In genomic region chr2:6849388-6849787, GRCm38 (mm10) we compare ENCODE assay signal across 12 mouse cellular contexts.
DNase-seq lines count a peak whose midpoint lies in the region; ATAC-seq and TF ChIP-seq lines count a peak whose summit lies in the region.
"Had no signal": no experiment of that assay in that cellular context is flagged by ENCODE, and none has a peak within 500 bp of the region (broad histone marks: within the 10 kb centered on the region; RNA-seq: fewer than 3 reads in every experiment).

No protein-coding gene starts in this region.

- H3K27me3 ChIP-seq in forebrain, embryonic 11.5 days (ENCODE audit: control insufficient read depth, insufficient read depth, low read length), result no peaks in the 10 kb centered on the region
- no peaks in the 10 kb centered on the region for H3K27me3 ChIP-seq in forebrain, embryonic 10.5 days (ENCODE audit: poor library complexity, severe bottlenecking)
- H3K27me3 ChIP-seq in limb, embryonic 13.5 days, result no peaks in the 10 kb centered on the region
- H3K27me3 ChIP-seq in limb, embryonic 10.5 days (ENCODE audit: low read depth, poor library complexity, severe bottlenecking), result no peaks in the 10 kb centered on the region
- no peaks in the 10 kb centered on the region for H3K27me3 ChIP-seq in E14TG2a.4 (ENCODE audit: insufficient read depth, low read length)
- no peaks in the 10 kb centered on the region for H3K27me3 ChIP-seq in hindbrain, postnatal 0 days (ENCODE audit: insufficient read depth, low read length)
- H3K27me3 ChIP-seq: embryonic facial prominence, embryonic 12.5 days; limb, embryonic 12.5 days had no signal

- peak; percentile 32 for TF ChIP-seq CTCF in E14TG2a.4 (conservative IDR thresholded peaks at IDR 0.05; ENCODE audit: low read length)
- peak; percentile 44 for TF ChIP-seq CTCF in hindbrain, postnatal 0 days (IDR thresholded peaks at IDR 0.05; ENCODE audit: low read depth)

- H3K4me2 ChIP-seq in forebrain, embryonic 11.5 days (ENCODE audit: low read depth, low read length, severe bottlenecking), result no peak overlapping the region
- H3K4me2 ChIP-seq in limb, embryonic 13.5 days (replicated peaks), result no peak overlapping the region
- no peak overlapping the region for H3K4me2 ChIP-seq in hindbrain, postnatal 0 days (ENCODE audit: low read depth, low read length)
- H3K4me2 ChIP-seq: embryonic facial prominence, embryonic 12.5 days; limb, embryonic 12.5 days had no signal

- DNase-seq in forebrain, embryonic 11.5 days (ENCODE audit: low spot score), result no peak
- no peak for DNase-seq in forebrain, embryonic 10.5 days (ENCODE audit: extremely low spot score, low spot score)
- no peak for DNase-seq in limb, embryonic 10.5 days (ENCODE audit: low spot score)
- no peak for DNase-seq in hindbrain, postnatal 0 days (ENCODE audit: low spot score)
- no peak for DNase-seq in urinary bladder, postnatal 25 days (ENCODE audit: low spot score)
- no peak for DNase-seq in urinary bladder, postnatal 4 days (ENCODE audit: low spot score in 2 of 2)
- DNase-seq: kidney, postnatal 10 days; right cerebral cortex, postnatal 14 days had no signal

- no peak overlapping the region for H3K9ac ChIP-seq in forebrain, embryonic 11.5 days (ENCODE audit: low read length)
- H3K9ac ChIP-seq in limb, embryonic 13.5 days, result no peak overlapping the region
- H3K9ac ChIP-seq in hindbrain, postnatal 0 days (replicated peaks; ENCODE audit: low read length), result no peak overlapping the region
- H3K9ac ChIP-seq: embryonic facial prominence, embryonic 12.5 days; limb, embryonic 12.5 days had no signal

- H3K9me3 ChIP-seq in forebrain, embryonic 11.5 days (ENCODE audit: control insufficient read depth, low read length), result no peaks in the 10 kb centered on the region
- no peaks in the 10 kb centered on the region for H3K9me3 ChIP-seq in forebrain, embryonic 10.5 days
- no peaks in the 10 kb centered on the region for H3K9me3 ChIP-seq in limb, embryonic 13.5 days
- H3K9me3 ChIP-seq in limb, embryonic 10.5 days (replicated peaks), result no peaks in the 10 kb centered on the region
- no peaks in the 10 kb centered on the region for H3K9me3 ChIP-seq in E14TG2a.4 (ENCODE audit: low read length)
- H3K9me3 ChIP-seq in hindbrain, postnatal 0 days (ENCODE audit: low read length), result no peaks in the 10 kb centered on the region
- H3K9me3 ChIP-seq: embryonic facial prominence, embryonic 12.5 days; limb, embryonic 12.5 days had no signal

- H3K4me1 ChIP-seq in forebrain, embryonic 11.5 days (replicated peaks; ENCODE audit: control insufficient read depth, insufficient read depth, low read length), result no peaks in the 10 kb centered on the region
- no peaks in the 10 kb centered on the region for H3K4me1 ChIP-seq in forebrain, embryonic 10.5 days
- no peaks in the 10 kb centered on the region for H3K4me1 ChIP-seq in limb, embryonic 13.5 days
- no peaks in the 10 kb centered on the region for H3K4me1 ChIP-seq in limb, embryonic 10.5 days
- H3K4me1 ChIP-seq in E14TG2a.4 (replicated peaks; ENCODE audit: low read depth, low read length), result peaks cover 7% of the 10 kb centered on the region
- no peaks in the 10 kb centered on the region for H3K4me1 ChIP-seq in hindbrain, postnatal 0 days (ENCODE audit: insufficient read depth, low read length)
- H3K4me1 ChIP-seq: embryonic facial prominence, embryonic 12.5 days; limb, embryonic 12.5 days had no signal

- H3K36me3 ChIP-seq in forebrain, embryonic 11.5 days (ENCODE audit: control insufficient read depth, insufficient read depth, low read length), result no peaks in the 10 kb centered on the region
- no peaks in the 10 kb centered on the region for H3K36me3 ChIP-seq in forebrain, embryonic 10.5 days (replicated peaks)
- H3K36me3 ChIP-seq in limb, embryonic 13.5 days, result no peaks in the 10 kb centered on the region
- no peaks in the 10 kb centered on the region for H3K36me3 ChIP-seq in limb, embryonic 10.5 days
- H3K36me3 ChIP-seq in E14TG2a.4 (ENCODE audit: insufficient read depth, low read length), result no peaks in the 10 kb centered on the region
- H3K36me3 ChIP-seq in hindbrain, postnatal 0 days (ENCODE audit: insufficient read depth, low read length), result no peaks in the 10 kb centered on the region
- H3K36me3 ChIP-seq: embryonic facial prominence, embryonic 12.5 days; limb, embryonic 12.5 days had no signal

- no peak overlapping the region for H3K27ac ChIP-seq in forebrain, embryonic 11.5 days (ENCODE audit: low read depth, low read length)
- no peak overlapping the region for H3K27ac ChIP-seq in forebrain, embryonic 10.5 days
- H3K27ac ChIP-seq in limb, embryonic 13.5 days, result no peak overlapping the region
- H3K27ac ChIP-seq in limb, embryonic 10.5 days, result no peak overlapping the region
- no peak overlapping the region for H3K27ac ChIP-seq in hindbrain, postnatal 0 days
- H3K27ac ChIP-seq: embryonic facial prominence, embryonic 12.5 days; limb, embryonic 12.5 days had no signal

- 48% methylated on average over 3 of the region's 3 CpGs for WGBS in forebrain, embryonic 11.5 days
- 57% methylated on average over 3 of the region's 3 CpGs for WGBS in forebrain, embryonic 10.5 days
- 52% methylated on average over 3 of the region's 3 CpGs for WGBS in limb, embryonic 13.5 days
- WGBS in limb, embryonic 10.5 days, result 61% methylated on average over 3 of the region's 3 CpGs
- WGBS in hindbrain, postnatal 0 days, result 38% methylated on average over 3 of the region's 3 CpGs

- no peak overlapping the region for H3K4me3 ChIP-seq in forebrain, embryonic 11.5 days (ENCODE audit: low read depth, low read length)
- H3K4me3 ChIP-seq in forebrain, embryonic 10.5 days, result no peak overlapping the region
- no peak overlapping the region for H3K4me3 ChIP-seq in limb, embryonic 13.5 days
- no peak overlapping the region for H3K4me3 ChIP-seq in limb, embryonic 10.5 days
- no peak overlapping the region for H3K4me3 ChIP-seq in E14TG2a.4 (replicated peaks; ENCODE audit: low read length)
- H3K4me3 ChIP-seq in hindbrain, postnatal 0 days (ENCODE audit: low read length), result no peak overlapping the region
- H3K4me3 ChIP-seq: embryonic facial prominence, embryonic 12.5 days; limb, embryonic 12.5 days had no signal

- 0 out of 2 replicates have a peak, but pooled peaks have one; percentile 51 for ATAC-seq in forebrain, embryonic 11.5 days (replicated peaks; ENCODE audit: low FRiP score)
- ATAC-seq in limb, embryonic 13.5 days (ENCODE audit: low FRiP score, low read depth), result peak; percentile 36; the same call in 1 of the 2 replicates
- ATAC-seq in hindbrain, postnatal 0 days, result no peak
